Comparison of ENCODE assay signal across 8 mouse cellular contexts in genomic region chr3:89266439-89266893, GRCm38 (mm10). TPM values are rescaled to one million over a fixed set of nuclear protein-coding genes. Genes with fewer than 3 reads are reported as not detected.
DNase-seq lines count a peak whose midpoint lies in the region; ATAC-seq lines count a peak whose summit lies in the region.

No protein-coding gene starts in this region.

- peak overlapping the region; percentile 71 for H3K4me3 ChIP-seq in intestine, embryonic 14.5 days (ENCODE audit: low read depth, low read length)
- H3K4me3 ChIP-seq in limb, embryonic 10.5 days, result peak overlapping the region; percentile 64
- peak overlapping the region; percentile 74 for H3K4me3 ChIP-seq in midbrain, embryonic 11.5 days (ENCODE audit: low read depth, low read length)

- DNase-seq in layer of hippocampus, adult 11-12 months (ENCODE audit: low spot score), result peak; percentile 82
- DNase-seq in layer of hippocampus, adult 9-10 months (ENCODE audit: low spot score), result no peak
- peak; percentile 82 to 87 for DNase-seq in cerebellum, postnatal 25 days
- DNase-seq in gastrocnemius, postnatal 10 days, result peak; percentile 67
- DNase-seq in intestine, embryonic 14.5 days (ENCODE audit: low spot score), result peak; percentile 81
- DNase-seq in limb, embryonic 10.5 days (ENCODE audit: low spot score), result peak; percentile 85
- peak; percentile 97 for DNase-seq in midbrain, embryonic 11.5 days (ENCODE audit: low spot score, missing footprints)
- DNase-seq in spleen, postnatal 10 days (ENCODE audit: low spot score in 2 of 2), result peak; percentile 61 to 80

- H3K9ac ChIP-seq in intestine, embryonic 14.5 days (ENCODE audit: low read length), result peak overlapping the region; percentile 62
- H3K9ac ChIP-seq in midbrain, embryonic 11.5 days (ENCODE audit: low read length), result peak overlapping the region; percentile 80

- ATAC-seq in intestine, embryonic 14.5 days (replicated peaks; ENCODE audit: low FRiP score, low TSS enrichment, low read depth), result peak; percentile 64
- ATAC-seq in midbrain, embryonic 11.5 days (ENCODE audit: low FRiP score), result peak; percentile 89

- H3K27ac ChIP-seq in intestine, embryonic 14.5 days (ENCODE audit: low read depth), result peak overlapping the region; percentile 38; the same call in 1 of the 2 replicates
- H3K27ac ChIP-seq in limb, embryonic 10.5 days, result peak overlapping the region; percentile 85
- no peak overlapping the region; the same call in 1 of the 2 replicates for H3K27ac ChIP-seq in midbrain, embryonic 11.5 days (ENCODE audit: low read depth, low read length)

- H3K27me3 ChIP-seq in intestine, embryonic 14.5 days (replicated peaks; ENCODE audit: control insufficient read depth, insufficient read depth, low read length), result no peaks in the 10 kb centered on the region
- H3K27me3 ChIP-seq in limb, embryonic 10.5 days (ENCODE audit: low read depth, poor library complexity, severe bottlenecking), result no peaks in the 10 kb centered on the region
- H3K27me3 ChIP-seq in midbrain, embryonic 11.5 days (ENCODE audit: control insufficient read depth, insufficient read depth, low read length), result no peaks in the 10 kb centered on the region

- H3K4me1 ChIP-seq in intestine, embryonic 14.5 days (replicated peaks; ENCODE audit: control insufficient read depth, insufficient read depth, low read length), result peaks cover 36% of the 10 kb centered on the region
- H3K4me1 ChIP-seq in limb, embryonic 10.5 days, result peaks cover 59% of the 10 kb centered on the region
- peaks cover 20% of the 10 kb centered on the region for H3K4me1 ChIP-seq in midbrain, embryonic 11.5 days (ENCODE audit: control insufficient read depth, insufficient read depth, low read length)

- no peaks in the 10 kb centered on the region; the same call in 1 of the 2 replicates for H3K36me3 ChIP-seq in intestine, embryonic 14.5 days (ENCODE audit: control insufficient read depth, insufficient read depth, low read length)
- peaks cover 15% of the 10 kb centered on the region for H3K36me3 ChIP-seq in limb, embryonic 10.5 days
- no peaks in the 10 kb centered on the region for H3K36me3 ChIP-seq in midbrain, embryonic 11.5 days (ENCODE audit: control insufficient read depth, insufficient read depth, low read length)

- H3K9me3 ChIP-seq in intestine, embryonic 14.5 days (ENCODE audit: control insufficient read depth, low read length), result no peaks in the 10 kb centered on the region
- H3K9me3 ChIP-seq in limb, embryonic 10.5 days (replicated peaks), result no peaks in the 10 kb centered on the region
- H3K9me3 ChIP-seq in midbrain, embryonic 11.5 days (ENCODE audit: control insufficient read depth, low read length), result no peaks in the 10 kb centered on the region

- peak overlapping the region; percentile 62 for H3K4me2 ChIP-seq in intestine, embryonic 14.5 days (ENCODE audit: low read length)
- peak overlapping the region; percentile 97 for H3K4me2 ChIP-seq in midbrain, embryonic 11.5 days

- under 1% methylated on average over 20 of the region's 20 CpGs for WGBS in intestine, embryonic 14.5 days
- under 1% methylated on average over 20 of the region's 20 CpGs for WGBS in limb, embryonic 10.5 days
- WGBS in midbrain, embryonic 11.5 days, result under 1% methylated on average over 20 of the region's 20 CpGs

RNA-seq across cellular contexts. Expression of gene Slc50a1, which starts 3.9 kb away (rescaled TPM):
- 10 to 100 TPM; 19.0 to 28.7 TPM for total RNA-seq in gastrocnemius, postnatal 10 days (2021)
- polyA plus RNA-seq in intestine, embryonic 14.5 days (2014; fragmentation: Nextera tagmentation; extraction: Ambion mirVana), result 64.7 and 66.5 TPM in 2 replicates
- polyA plus RNA-seq in limb, embryonic 10.5 days (2016; fragmentation: Nextera tagmentation; extraction: Ambion mirVana), result 33.2 and 41.3 TPM in 2 replicates
- 33.0 and 34.7 TPM in 2 replicates for polyA plus RNA-seq in midbrain, embryonic 11.5 days (2014; fragmentation: Nextera tagmentation; extraction: Ambion mirVana)

RNA-seq across cellular contexts. Expression of gene Dpm3, which starts 7.3 kb away (rescaled TPM):
- 10 to 100 TPM; 47.4 to 54.9 TPM for total RNA-seq in gastrocnemius, postnatal 10 days (2021)
- polyA plus RNA-seq in intestine, embryonic 14.5 days (2014; fragmentation: Nextera tagmentation; extraction: Ambion mirVana), result 143 and 188 TPM in 2 replicates
- polyA plus RNA-seq in limb, embryonic 10.5 days (2016; fragmentation: Nextera tagmentation; extraction: Ambion mirVana), result 82.5 and 84.0 TPM in 2 replicates
- polyA plus RNA-seq in midbrain, embryonic 11.5 days (2014; fragmentation: Nextera tagmentation; extraction: Ambion mirVana), result 83.0 and 87.2 TPM in 2 replicates

RNA-seq across cellular contexts. Expression of gene Efna1, which starts 14.5 kb away (rescaled TPM):
- 10 to 100 TPM; 21.1 to 26.3 TPM for total RNA-seq in gastrocnemius, postnatal 10 days (2021)
- polyA plus RNA-seq in intestine, embryonic 14.5 days (2014; fragmentation: Nextera tagmentation; extraction: Ambion mirVana), result 46.2 and 46.6 TPM in 2 replicates
- 29.8 and 36.8 TPM in 2 replicates for polyA plus RNA-seq in limb, embryonic 10.5 days (2016; fragmentation: Nextera tagmentation; extraction: Ambion mirVana)
- 12.2 and 12.5 TPM in 2 replicates for polyA plus RNA-seq in midbrain, embryonic 11.5 days (2014; fragmentation: Nextera tagmentation; extraction: Ambion mirVana)

RNA-seq across cellular contexts. Expression of gene Trim46, which starts 20.4 kb away (rescaled TPM):
- total RNA-seq in gastrocnemius, postnatal 10 days (2021), result under 1 TPM; 0.70 to 0.86 TPM
- 3.3 and 3.5 TPM in 2 replicates for polyA plus RNA-seq in intestine, embryonic 14.5 days (2014; fragmentation: Nextera tagmentation; extraction: Ambion mirVana)
- polyA plus RNA-seq in limb, embryonic 10.5 days (2016; fragmentation: Nextera tagmentation; extraction: Ambion mirVana), result 3.4 and 6.1 TPM in 2 replicates
- polyA plus RNA-seq in midbrain, embryonic 11.5 days (2014; fragmentation: Nextera tagmentation; extraction: Ambion mirVana), result 7.1 and 8.5 TPM in 2 replicates

RNA-seq across cellular contexts. Expression of gene Krtcap2, which starts 20.7 kb away (rescaled TPM):
- total RNA-seq in gastrocnemius, postnatal 10 days (2021), result 10 to 100 TPM; 78.1 to 93.1 TPM
- 331 and 346 TPM in 2 replicates for polyA plus RNA-seq in intestine, embryonic 14.5 days (2014; fragmentation: Nextera tagmentation; extraction: Ambion mirVana)
- polyA plus RNA-seq in limb, embryonic 10.5 days (2016; fragmentation: Nextera tagmentation; extraction: Ambion mirVana), result 272 and 282 TPM in 2 replicates
- polyA plus RNA-seq in midbrain, embryonic 11.5 days (2014; fragmentation: Nextera tagmentation; extraction: Ambion mirVana), result 261 and 270 TPM in 2 replicates
